Mouse (Mus musculus) liver, adult (tissue): ENCODE results near the gene Csrp1.

ENCODE experiments used
- GATA4 ChIP-seq: IDR thresholded peaks from 2 replicates; pipeline ENCODE4 v1.6.1; 2014; ENCODE audit warnings: mild to moderate bottlenecking, low read length; ENCODE audit not compliant: insufficient replicate concordance

Gene Csrp1

DNA sequence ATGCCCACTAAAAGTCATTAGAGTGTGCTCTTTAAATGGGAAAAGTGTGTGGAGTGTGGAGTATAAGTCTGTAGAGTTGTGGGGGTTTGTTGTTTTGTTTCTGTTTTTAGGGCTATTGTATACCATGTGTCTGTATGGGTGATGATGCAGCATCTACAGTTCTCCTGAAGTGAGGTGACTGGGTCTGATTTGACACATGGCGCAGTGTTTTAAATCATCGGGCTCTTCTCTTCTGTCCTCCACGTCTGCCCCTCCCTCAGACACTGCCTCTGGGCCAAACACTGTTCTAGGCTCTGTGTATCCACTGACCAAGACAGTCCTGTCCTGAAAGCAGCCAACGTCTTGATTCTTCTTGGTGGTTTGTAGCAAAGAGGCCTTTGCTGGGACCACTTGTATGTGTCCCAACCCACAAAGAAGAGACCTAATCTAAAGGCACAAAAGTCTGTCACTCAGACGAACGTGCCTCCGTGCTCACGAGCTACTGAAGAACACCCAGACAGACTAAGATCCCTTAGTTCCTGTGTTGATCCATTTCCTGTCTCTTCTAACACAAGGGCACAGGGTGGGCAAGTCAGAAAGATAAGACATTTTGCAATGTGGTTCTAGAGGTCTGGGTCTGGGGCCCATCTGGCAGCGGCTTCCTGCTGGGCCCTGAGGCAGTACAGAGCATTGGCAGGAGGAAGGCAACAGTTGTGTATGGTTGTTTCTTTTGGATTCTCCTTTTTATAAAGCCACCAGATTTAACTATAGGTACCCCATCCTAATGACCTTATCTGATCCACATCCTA is 5.6 kb upstream of the Csrp1 start:
- no peak for TF ChIP-seq GATA4

DNA sequence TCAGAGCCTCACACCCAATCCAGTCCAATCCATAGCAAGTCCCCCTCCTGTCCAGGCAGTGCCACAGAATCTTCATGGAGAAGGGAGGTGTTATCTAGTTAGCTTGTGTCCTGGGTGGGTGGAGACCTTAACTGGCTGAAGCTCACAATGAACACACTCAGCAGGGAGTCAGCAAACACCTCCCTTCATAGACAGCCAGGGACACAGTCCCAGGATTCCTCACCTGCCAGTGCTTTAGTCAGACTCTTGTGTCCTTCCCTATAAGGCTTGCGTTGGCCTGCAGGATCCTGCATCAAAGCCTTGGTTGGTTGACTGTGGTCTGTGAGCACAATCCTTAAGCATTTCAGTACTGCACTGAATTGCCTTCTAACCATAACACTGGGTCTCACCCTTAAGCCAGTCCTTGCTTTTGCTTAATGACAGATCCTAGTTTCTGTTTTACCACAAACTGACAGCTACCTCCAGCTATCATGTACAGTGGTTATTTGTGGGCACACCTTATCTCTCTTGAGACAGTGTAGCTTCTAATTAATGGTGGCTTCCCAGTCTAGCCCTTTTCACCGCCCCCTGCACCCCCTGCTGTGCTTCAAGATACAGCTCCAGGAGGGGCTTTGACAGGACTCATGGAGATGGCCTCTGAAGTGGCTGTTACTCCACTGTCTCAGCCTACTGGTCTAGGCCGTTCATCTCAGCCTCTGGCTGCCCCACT is 4.8 kb upstream of the Csrp1 start:
- TF ChIP-seq GATA4: no peak

DNA sequence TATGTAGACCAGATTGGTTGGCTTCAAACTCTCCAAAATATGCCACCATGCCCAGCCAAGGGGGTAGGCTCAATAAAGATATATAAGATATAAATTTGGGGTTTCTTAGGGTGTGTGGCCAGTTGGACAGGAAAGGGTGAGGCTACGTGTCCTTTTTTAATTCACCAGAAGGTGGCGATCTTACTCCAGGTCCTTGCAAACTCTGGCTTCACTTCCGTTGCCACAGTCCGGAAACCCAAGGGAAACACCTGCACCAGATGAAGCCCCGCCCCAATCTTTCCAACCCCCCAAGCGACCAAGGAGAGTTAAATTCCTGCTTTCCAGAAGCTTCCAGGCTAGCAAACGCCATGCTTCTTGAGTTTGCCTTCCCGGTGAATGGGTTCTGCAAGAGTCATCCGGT is 375 bp upstream of the Csrp1 start:
- TF ChIP-seq GATA4: no peak

DNA sequence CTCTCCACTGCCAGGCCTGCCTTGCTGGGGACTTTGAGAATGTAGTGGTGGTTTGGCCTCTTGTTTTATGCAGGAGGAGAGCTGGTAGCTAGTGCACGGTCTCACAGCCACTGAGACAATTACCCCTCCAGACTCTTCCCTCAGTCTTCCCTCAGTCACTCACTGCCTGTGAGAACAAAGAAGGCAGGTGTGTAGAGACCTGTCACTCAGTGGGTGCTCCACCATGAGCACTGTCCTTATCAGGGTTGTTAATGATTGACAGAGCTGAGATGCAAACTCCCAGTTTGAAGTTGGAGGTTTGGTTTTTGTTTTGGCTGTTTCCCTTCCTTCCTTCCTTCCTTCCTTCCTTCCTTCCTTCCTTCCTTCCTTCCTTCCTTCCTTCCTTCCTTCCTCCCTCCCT is 3.2 kb downstream of the Csrp1 start:
- TF ChIP-seq GATA4: no peak

DNA sequence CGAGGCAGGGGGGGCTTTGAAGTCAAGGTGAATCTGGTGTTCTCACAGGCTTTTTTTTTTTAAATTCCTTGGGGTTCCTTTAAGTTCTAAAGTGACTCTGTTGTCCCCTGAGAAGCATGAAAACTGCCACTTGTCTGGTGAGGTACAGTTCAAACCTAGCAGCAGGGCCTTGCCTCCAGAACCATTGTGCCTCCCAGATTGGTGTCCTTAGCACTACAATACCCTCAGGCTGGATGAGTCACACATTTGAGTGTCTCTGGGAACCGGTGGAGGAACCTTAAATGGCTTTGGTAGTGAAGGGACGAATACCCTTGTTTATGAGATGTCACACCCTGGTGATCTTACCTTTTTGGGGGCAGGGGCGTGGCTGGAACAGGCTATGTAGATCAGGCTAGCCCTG is 4.3 kb downstream of the Csrp1 start:
- TF ChIP-seq GATA4: no peak

DNA sequence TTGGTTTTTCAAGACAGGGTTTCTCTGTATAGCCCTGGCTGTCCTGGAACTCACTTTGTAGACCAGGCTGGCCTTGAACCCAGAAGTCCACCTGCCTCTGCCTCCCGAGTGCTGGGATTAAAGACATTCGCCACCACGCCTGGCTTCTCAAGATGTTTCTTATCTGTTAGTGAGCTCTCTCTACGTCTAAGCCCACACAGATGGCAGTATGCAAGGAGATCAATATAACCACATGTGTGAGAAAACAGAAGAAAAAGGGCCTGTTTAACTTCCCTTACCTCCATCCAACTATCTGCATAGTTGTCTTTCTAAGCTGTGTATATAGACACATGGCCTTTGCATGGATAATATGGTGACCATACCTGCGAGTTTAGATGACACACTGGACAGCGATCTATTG is 5.5 kb downstream of the Csrp1 start:
- no peak for TF ChIP-seq GATA4

DNA sequence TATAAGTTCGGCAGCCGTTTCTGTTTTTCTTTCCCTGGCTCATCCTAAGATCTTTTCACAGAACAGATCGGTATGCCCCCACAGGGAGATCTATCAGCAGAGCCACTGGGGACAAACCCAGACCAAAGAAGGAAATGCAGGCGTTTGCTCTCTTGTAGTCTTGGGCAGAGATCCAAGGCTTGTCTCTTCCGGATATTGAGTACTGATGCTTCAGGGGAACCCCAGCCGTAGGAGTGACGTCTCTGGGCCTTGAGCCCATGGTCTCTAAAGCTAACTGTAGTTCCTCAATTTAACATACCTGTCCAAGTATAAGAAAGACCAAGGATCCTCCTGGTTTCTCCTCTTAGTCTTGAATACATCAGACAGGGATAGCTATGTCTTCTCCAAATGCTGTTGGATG is 6.1 kb downstream of the Csrp1 start:
- no peak for TF ChIP-seq GATA4

DNA sequence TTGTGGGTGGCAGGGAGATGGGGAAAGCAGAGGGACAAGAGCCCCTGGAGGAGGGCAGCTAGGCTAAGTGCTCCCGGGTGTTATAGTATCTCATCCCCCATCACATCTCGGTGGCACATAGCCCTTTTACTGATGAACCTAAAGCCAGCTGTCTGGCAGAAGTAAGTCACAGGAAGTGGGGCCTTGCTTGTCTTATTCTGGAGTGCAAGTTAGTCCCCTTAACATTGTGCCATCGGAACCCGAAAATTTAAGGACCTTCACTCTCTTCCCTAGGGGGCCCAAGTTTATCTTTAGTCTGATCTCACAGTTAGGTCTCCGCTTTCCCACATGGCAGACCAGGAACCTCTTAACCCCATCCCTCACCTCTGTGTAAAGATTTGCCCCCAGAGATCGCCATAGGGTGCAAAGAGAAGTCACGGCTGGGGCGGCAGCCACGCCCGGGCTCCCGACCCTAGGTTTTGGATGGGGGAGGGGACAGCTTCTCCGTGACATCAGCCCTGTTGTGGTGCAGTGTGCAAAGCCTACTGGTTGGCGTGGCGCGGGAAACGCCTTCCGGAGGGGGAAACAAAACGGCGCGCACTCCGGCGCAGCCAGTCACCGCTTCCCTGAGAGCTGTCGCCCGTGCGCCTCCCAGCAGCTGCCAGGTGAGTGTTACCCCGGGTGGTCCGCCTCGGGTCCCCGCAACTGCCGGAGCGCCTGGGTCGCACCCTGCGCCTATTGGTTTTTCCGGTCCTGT is 8.9 kb downstream of the Csrp1 start:
- no peak for TF ChIP-seq GATA4

DNA sequence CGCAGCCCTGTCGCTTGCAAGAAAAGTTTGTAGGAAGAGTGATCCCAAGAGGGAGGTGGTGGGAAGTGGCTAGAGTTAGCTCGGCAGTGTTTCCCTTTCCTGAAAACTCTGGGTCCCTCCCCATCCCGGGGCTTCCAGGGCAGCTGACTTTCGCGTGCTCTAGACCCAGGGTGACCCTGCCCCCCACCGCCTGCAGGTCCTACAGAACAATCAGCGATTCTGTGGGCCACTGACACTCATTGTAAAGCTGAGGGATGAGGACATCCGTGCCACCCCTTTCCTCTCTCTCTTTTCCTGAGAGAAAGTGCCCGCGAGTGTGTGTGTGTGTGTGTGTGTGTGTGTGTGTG is 9.5 kb downstream of the Csrp1 start:
- TF ChIP-seq GATA4: no peak

DNA sequence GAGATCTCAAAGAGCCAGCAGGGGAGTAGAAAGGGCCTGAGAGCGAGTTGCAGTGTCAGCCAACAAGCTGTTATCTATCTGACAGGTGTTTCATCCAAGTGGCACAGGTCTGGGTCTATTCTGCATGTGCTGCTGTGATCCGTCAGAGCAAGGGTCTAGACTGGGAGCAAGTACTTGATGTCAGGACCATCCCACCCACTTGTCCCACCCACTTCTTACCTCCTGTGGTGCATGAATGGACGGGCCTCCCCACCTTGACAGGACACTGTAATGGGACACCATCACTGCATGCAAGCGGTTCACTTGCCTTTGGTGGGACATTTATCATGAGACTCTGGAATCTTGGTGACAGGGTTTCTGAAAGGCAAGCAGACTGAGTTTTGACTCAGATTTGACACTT is 10.0 kb downstream of the Csrp1 start:
- TF ChIP-seq GATA4: no peak

DNA sequence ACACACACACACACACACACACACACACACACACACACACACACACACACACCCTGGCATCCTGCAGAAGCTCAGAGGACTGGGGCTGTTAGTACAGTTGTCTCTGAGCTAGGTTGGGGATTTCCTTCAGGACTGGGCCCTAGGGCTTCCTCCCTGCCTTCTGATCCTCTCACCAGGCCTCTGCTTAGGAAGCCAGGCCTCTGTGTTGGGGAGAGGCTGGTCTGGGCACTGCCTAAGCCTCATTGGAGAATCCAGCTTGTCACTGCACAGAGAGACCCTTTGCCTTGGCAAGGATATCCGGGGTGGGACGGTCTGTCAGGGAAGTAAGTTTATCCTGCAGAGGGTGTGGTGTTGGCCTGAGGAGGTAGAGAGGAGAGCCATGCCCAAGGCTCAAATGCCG is 10.4 kb downstream of the Csrp1 start:
- no peak for TF ChIP-seq GATA4

DNA sequence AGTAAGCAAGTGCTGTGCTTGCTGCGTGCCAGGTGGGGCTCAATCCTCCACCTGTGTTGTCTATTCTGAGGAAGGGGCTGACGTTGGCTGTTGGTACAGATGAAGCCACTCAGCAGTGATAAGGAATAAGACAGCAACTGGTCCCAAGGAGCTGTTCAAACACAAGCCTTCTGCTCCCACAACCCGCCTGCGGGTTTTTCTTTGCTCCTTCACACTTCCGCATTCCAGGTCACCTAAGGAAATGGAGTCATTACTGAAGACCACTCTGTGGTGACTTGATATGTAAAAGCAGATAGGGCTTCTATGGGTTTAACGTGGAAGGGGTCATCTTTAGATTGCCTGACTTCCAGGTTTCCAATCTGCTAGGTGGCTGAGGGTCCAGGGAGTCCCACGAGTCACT is 11.5 kb downstream of the Csrp1 start:
- no peak for TF ChIP-seq GATA4

DNA sequence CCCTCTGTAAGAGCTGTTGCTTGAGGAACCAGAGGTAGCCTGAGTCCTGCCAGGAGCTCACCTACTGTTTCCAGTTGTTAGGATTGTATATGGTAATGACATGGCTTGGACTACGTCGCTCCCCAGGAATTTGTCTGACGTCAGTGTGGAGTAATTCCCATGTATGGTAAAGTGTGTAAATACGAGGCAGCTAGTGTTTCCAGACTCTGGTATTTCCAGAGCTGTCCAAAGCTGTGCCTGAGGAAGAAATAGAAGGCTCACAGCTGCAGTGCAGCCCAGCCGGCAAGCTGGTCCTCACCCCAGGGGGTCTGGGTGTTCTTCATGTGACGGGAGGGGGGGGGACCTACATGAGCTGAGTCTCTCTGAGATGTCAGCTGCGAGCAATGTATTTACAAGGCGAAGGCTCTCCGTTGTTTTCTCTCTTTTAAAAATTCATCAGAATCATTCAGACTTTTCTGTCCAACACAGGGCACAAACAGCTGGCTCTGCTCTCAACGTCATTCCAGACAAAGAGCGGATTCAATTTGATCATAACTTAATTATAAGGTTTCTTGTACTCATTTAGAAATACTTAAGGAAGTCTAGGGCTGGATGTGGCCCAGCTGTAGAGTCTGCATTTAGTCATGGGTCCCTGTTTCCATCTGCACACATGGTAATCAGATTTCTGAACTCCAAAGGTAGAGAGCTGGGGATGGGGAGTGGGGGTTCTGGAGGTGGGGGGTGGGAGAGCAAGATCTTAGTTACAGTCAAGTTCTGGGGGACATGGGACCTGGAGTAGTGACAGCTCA is 12.2 kb downstream of the Csrp1 start:
- TF ChIP-seq GATA4: no peak

DNA sequence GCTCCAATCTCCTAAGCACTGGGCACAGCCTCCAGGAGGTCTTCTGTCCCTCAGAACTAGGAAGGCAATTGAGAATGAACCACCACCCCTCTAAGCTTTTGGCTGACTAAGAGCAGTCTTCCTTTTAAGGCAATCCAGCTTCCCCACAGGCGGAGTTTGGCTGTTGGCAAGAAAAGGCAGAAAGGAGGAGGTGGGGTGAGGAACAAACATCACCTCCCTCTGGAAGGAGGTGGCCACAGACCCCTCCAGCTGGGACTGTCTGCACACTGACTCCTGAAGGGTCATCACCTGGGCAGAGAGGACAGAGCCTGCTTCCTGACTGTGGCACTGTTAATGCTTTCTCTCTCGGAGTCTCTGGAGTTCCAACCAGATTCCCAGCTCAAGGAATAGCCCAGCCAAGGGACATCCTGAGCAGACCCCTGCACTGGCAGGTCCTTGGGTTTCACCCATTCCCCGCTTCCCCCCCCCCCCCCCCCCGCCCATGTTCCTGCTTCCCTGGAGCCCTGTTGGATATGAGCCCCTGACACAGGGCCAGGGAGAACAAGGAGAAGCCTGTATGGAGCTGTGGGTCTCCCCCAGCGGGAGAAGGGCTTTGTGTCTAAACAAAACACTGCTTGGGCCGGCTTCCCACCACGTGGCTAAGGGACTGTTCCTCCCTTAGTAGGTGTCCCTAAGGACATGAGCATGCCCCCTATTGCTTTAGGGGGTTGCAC is 14.5 kb downstream of the Csrp1 start:
- no peak for TF ChIP-seq GATA4

DNA sequence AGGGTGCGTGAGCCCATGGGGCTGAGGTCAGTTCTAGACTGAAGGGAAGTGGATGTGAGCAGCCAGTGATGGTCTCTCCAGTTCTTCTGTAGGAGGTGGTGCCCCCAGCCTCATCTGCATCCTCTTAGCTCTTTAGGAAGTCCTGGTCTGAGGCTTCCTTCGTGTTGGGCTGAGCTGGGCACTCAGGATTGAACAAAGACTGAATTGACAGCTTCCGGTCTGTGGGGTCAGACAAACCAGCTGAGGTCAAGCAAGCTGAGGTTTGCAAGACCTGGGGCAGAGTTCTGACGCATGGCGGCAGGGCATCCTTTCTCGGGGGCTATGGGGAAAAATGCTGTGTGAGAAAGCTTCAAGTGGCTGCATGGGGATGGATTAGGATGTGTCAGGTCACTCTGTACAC is 15.6 kb downstream of the Csrp1 start:
- TF ChIP-seq GATA4: no peak
